Mouse (Mus musculus) intestine, embryonic 15.5 days (tissue): ENCODE measurements around the gene 9330159F19Rik. TPM values are rescaled to one million over a fixed set of nuclear protein-coding genes. Genes with fewer than 3 reads are reported as not detected.

Experiments used
- ATAC-seq: fragments of 200-750 bp; cut with Nextera tagmentation; 2 replicates; pipeline ENCODE4 v1.8.0; 2017; ENCODE audit warnings: moderate TSS enrichment, moderate library complexity
- H3K27ac ChIP-seq: fragments of 300-500 bp; sonication (generic); 2 replicates; pipeline ENCODE4 v1.5.1; 2015; ENCODE audit warnings: mild to moderate bottlenecking, inconsistent platforms
- H3K27me3 ChIP-seq: fragments of 300-500 bp; sonication (generic); replicated peaks from 2 replicates; pipeline ENCODE4 v1.6.1; 2015; ENCODE audit warnings: inconsistent platforms
- H3K36me3 ChIP-seq: fragments of 300-500 bp; sonication (generic); 2 replicates; pipeline ENCODE4 v1.6.1; 2015; ENCODE audit warnings: inconsistent platforms
- H3K4me1 ChIP-seq: fragments of 300-500 bp; sonication (generic); replicated peaks from 2 replicates; pipeline ENCODE4 v1.6.1; 2015; ENCODE audit warnings: inconsistent platforms
- H3K4me2 ChIP-seq: fragments of 300-500 bp; sonication (generic); replicated peaks from 2 replicates; pipeline ENCODE4 v1.6.1; 2015; ENCODE audit warnings: mild to moderate bottlenecking, inconsistent platforms
- H3K4me3 ChIP-seq: fragments of 300-500 bp; sonication (generic); replicated peaks from 2 replicates; pipeline ENCODE4 v1.5.1; 2015; ENCODE audit warnings: inconsistent platforms
- H3K9ac ChIP-seq: fragments of 300-500 bp; sonication (generic); 2 replicates; pipeline ENCODE4 v1.6.1; 2015; ENCODE audit warnings: inconsistent platforms
- H3K9me3 ChIP-seq: fragments of 300-500 bp; sonication (generic); 2 replicates; pipeline ENCODE4 v1.6.1; 2016; ENCODE audit warnings: inconsistent platforms
- WGBS: fragments of 180-500 bp; shearing (Covaris S2); methylation state at CpG from one replicate; pipeline ENCODE4 v1.1.7; 2015; 5-methylcytosine and 5-hydroxymethylcytosine counted together
- polyA plus RNA-seq: library from polyadenylated mRNA; unstranded; fragments of >200 nt; fragmentation: Nextera tagmentation; extraction: Ambion mirVana; gene quantifications from 2 replicates; pipeline ENCODE4 v1.2.1, GENCODE M21; 2015

Gene 9330159F19Rik
- polyA plus RNA-seq, result 1.0 and 1.3 TPM in 2 replicates

- Histone ChIP-seq H3K9me3 (no peaks in the 10 kb centered on the region), H3K4me2 (0 out of 2 replicates have a peak within 1 kb of the TSS, but pooled peaks have one; percentile 12), H3K4me3 (no peak within 1 kb of the TSS), H3K4me1 (no peaks in the 10 kb centered on the region), H3K36me3 (no peaks in the 10 kb centered on the region), H3K9ac (no peak within 1 kb of the TSS), H3K27ac (no peak within 1 kb of the TSS), H3K27me3 (no peaks in the 10 kb centered on the region)
- WGBS, result 9% methylated on average over 4 of the region's 4 CpGs
- peak; percentile 82; the same call in 1 of the 2 replicates for ATAC-seq
Observed at GRCm38 (mm10) chr10:29211453-29211852, at the start of gene 9330159F19Rik. Gene 9330159F19Rik (plus strand): TSS chr10:29211606.

DNA sequence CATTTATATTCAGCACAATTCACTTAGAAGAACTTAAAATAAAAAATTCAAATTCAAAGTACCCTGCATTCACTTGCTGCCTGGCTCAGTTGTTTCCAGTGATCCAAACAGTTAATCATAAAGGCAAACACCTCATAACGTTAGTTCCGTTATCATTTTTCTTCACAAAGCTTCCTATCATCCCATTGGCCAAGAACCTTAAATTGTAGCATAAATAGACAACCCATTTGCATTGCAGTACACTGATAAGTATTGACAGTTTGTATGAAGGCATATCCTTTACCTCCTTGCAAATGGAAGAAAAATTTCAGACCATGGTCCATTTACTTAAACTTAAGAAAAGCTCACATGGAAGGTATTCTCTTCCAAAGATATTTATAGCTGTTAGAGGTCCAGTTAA lies 49.7 kb upstream of the 9330159F19Rik start:
- Histone ChIP-seq H3K4me2 (no peak overlapping the region), H3K27me3 (no peaks in the 10 kb centered on the region), H3K9ac (no peak overlapping the region), H3K4me3 (no peak overlapping the region), H3K36me3 (no peaks in the 10 kb centered on the region), H3K4me1 (no peaks in the 10 kb centered on the region), H3K9me3 (no peaks in the 10 kb centered on the region), H3K27ac (no peak overlapping the region)
- 74% methylated on average over 2 of the region's 2 CpGs for WGBS
- no peak for ATAC-seq

- no peak overlapping the region for H3K9ac ChIP-seq
- H3K27me3 ChIP-seq, result no peaks in the 10 kb centered on the region
- 92% methylated on average over 2 of the region's 2 CpGs for WGBS
- no peak overlapping the region for H3K27ac ChIP-seq
- no peaks in the 10 kb centered on the region for H3K9me3 ChIP-seq
- H3K4me2 ChIP-seq, result no peak overlapping the region
- H3K4me3 ChIP-seq, result no peak overlapping the region
- no peaks in the 10 kb centered on the region for H3K36me3 ChIP-seq
- no peak for ATAC-seq
- H3K4me1 ChIP-seq, result no peaks in the 10 kb centered on the region
Observed at GRCm38 (mm10) chr10:29173778-29174177, 37.6 kb upstream of the 9330159F19Rik start.

DNA sequence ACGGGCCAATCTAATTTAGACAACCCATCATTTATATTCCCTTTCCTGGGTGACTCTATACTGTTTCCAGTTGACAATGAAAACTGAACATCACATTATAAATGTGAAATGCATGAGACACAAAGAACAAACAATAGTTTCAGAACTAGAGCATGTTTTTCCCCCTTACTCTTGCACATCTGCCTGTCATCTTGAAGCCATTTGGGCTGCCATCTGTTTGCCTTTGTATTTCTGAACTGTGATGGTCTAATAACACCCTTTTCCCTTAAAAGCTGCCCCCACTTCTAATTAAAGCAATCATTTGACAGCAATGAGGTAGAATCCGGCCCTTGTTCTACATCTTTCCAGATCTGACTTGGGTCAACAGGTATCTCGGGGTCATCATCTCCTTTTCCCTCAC lies 35.8 kb upstream of the 9330159F19Rik start:
- Histone ChIP-seq H3K4me3 (no peak overlapping the region), H3K4me1 (no peaks in the 10 kb centered on the region), H3K36me3 (no peaks in the 10 kb centered on the region), H3K4me2 (no peak overlapping the region), H3K27ac (no peak overlapping the region), H3K9me3 (no peaks in the 10 kb centered on the region), H3K27me3 (no peaks in the 10 kb centered on the region), H3K9ac (no peak overlapping the region)
- ATAC-seq, result no peak
- 83% methylated on average over 3 of the region's 3 CpGs for WGBS

DNA sequence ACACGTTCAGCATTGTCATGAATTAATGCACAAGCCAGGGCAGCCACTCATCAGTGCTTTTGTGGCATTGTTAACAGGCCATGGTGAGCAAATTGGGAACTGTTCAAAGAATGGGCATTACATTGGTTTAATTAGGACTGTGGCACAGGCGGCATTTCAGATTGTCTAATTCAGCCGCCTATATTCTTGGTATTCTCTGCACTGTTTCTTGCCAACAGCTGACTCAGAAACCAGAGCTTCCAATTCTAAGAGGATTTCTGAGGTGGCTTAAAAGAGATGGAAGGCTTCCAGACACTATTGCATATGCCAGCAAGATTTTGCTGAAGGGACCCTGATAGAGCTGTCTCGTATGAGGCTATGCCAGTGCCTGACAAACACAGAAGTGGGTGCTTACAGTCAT lies 34.5 kb upstream of the 9330159F19Rik start:
- 88% methylated on average over 4 of the region's 4 CpGs for WGBS
- no peaks in the 10 kb centered on the region for H3K4me1 ChIP-seq
- ATAC-seq, result no peak

GRCm38 (mm10) chr10:29178003-29178402 lies 33.4 kb upstream of the 9330159F19Rik start:
- Histone ChIP-seq H3K27me3 (no peaks in the 10 kb centered on the region), H3K36me3 (no peaks in the 10 kb centered on the region), H3K4me2 (no peak overlapping the region), H3K4me3 (no peak overlapping the region), H3K9ac (no peak overlapping the region), H3K9me3 (no peaks in the 10 kb centered on the region), H3K4me1 (no peaks in the 10 kb centered on the region), H3K27ac (no peak overlapping the region)
- ATAC-seq, result no peak
- 35% methylated on average over 2 of the region's 2 CpGs for WGBS

More for the DNA sequence above, 34.5 kb upstream of the 9330159F19Rik start:
- Histone ChIP-seq H3K27ac (no peak overlapping the region), H3K4me3 (no peak overlapping the region), H3K9ac (no peak overlapping the region), H3K4me2 (no peak overlapping the region), H3K9me3 (no peaks in the 10 kb centered on the region), H3K36me3 (no peaks in the 10 kb centered on the region), H3K27me3 (no peaks in the 10 kb centered on the region)

GRCm38 (mm10) chr10:29180210-29180609 lies 31.2 kb upstream of the 9330159F19Rik start:
- Histone ChIP-seq H3K36me3 (no peaks in the 10 kb centered on the region), H3K27me3 (no peaks in the 10 kb centered on the region), H3K9ac (no peak overlapping the region), H3K4me1 (no peaks in the 10 kb centered on the region), H3K4me3 (no peak overlapping the region), H3K4me2 (no peak overlapping the region), H3K27ac (no peak overlapping the region), H3K9me3 (no peaks in the 10 kb centered on the region)
- WGBS, result 87% methylated on average over 3 of the region's 3 CpGs
- no peak for ATAC-seq

DNA sequence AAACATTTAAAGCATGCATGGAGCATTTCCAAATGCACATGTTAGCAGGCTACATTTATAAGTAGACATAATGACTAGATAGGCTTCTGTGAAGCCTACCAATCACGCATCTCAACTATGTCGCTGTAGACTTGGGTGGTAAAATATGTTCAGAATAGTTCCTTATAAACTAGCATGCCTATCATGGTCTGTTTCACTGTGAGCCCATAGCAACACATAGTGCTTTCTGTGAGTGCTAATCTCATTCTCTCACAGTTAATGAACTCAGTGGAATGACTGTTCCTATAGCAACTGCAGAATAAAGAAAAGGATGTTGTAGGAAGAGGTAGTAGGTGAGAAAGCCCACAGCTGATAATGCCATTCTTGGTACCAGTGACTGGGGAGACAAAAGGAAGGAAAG lies 30.4 kb upstream of the 9330159F19Rik start:
- Histone ChIP-seq H3K4me1 (no peaks in the 10 kb centered on the region), H3K9me3 (no peaks in the 10 kb centered on the region), H3K9ac (no peak overlapping the region), H3K4me3 (no peak overlapping the region), H3K4me2 (no peak overlapping the region), H3K36me3 (no peaks in the 10 kb centered on the region), H3K27me3 (no peaks in the 10 kb centered on the region), H3K27ac (no peak overlapping the region)
- ATAC-seq, result no peak
- 90% methylated on average over 2 of the region's 2 CpGs for WGBS

GRCm38 (mm10) chr10:29193769-29194168 lies 17.6 kb upstream of the 9330159F19Rik start:
- Histone ChIP-seq H3K9ac (no peak overlapping the region), H3K36me3 (no peaks in the 10 kb centered on the region), H3K27ac (no peak overlapping the region), H3K4me1 (no peaks in the 10 kb centered on the region), H3K4me2 (no peak overlapping the region), H3K27me3 (no peaks in the 10 kb centered on the region), H3K9me3 (no peaks in the 10 kb centered on the region), H3K4me3 (no peak overlapping the region)
- ATAC-seq, result no peak

DNA sequence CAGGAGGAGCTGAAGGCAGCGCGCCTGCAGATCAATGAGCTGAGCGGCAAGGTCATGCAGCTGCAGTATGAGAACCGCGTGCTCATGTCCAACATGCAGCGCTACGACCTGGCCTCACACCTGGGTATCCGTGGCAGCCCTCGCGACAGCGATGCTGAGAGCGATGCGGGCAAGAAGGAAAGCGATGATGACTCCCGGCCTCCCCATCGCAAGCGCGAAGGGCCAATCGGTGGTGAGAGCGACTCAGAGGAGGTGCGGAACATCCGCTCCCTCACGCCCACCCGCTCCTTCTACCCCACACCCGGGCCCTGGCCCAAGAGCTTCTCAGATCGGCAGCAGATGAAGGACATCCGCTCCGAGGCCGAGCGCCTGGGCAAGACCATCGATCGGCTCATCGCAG lies 14.6 kb upstream of the 9330159F19Rik start:
- Histone ChIP-seq H3K27me3 (no peaks in the 10 kb centered on the region), H3K27ac (no peak overlapping the region), H3K36me3 (no peaks in the 10 kb centered on the region), H3K4me2 (no peak overlapping the region), H3K9ac (no peak overlapping the region), H3K4me1 (no peaks in the 10 kb centered on the region), H3K4me3 (no peak overlapping the region), H3K9me3 (no peaks in the 10 kb centered on the region)
- ATAC-seq, result no peak
- WGBS, result 95% methylated on average over 33 of the region's 33 CpGs

DNA sequence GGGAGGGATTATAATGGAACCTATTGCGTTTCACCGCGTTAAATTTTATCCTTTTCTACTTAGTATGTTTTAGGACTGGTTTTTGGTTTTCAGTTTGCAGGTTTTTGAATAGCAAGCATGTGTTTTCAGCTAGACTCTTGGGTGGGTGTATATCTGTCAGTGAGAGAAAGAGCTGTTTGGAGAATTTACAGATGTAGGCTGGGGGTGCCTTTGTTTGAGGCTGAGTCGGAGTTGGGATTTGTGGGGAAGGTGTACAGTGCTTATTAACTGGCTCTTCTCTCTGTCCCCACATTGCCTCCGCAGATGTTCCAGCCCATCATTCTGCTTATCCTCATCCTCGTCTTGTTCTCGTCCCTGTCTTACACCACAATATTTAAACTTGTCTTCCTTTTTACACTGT lies 12.8 kb upstream of the 9330159F19Rik start, which contains the start of gene Gm49353:
Gene Gm49353 (plus strand): TSS at position 313 of the 400 bp plus-strand sequence.
- ATAC-seq, result no peak
- Histone ChIP-seq H3K36me3 (no peaks in the 10 kb centered on the region), H3K4me2 (no peak within 1 kb of the TSS), H3K4me3 (no peak within 1 kb of the TSS), H3K9ac (no peak within 1 kb of the TSS), H3K4me1 (no peaks in the 10 kb centered on the region), H3K27me3 (no peaks in the 10 kb centered on the region), H3K9me3 (no peaks in the 10 kb centered on the region), H3K27ac (no peak within 1 kb of the TSS)
- 70% methylated on average over 7 of the region's 7 CpGs for WGBS

- Histone ChIP-seq H3K4me3 (no peak overlapping the region), H3K4me2 (no peak overlapping the region), H3K4me1 (no peaks in the 10 kb centered on the region), H3K27me3 (no peaks in the 10 kb centered on the region), H3K9me3 (no peaks in the 10 kb centered on the region), H3K27ac (no peak overlapping the region), H3K9ac (no peak overlapping the region), H3K36me3 (no peaks in the 10 kb centered on the region)
- WGBS, result 73% methylated on average over 3 of the region's 3 CpGs
- no peak for ATAC-seq
Observed at GRCm38 (mm10) chr10:29199835-29200234, 11.6 kb upstream of the 9330159F19Rik start.

GRCm38 (mm10) chr10:29200609-29201008 lies 10.8 kb upstream of the 9330159F19Rik start:
- no peak for ATAC-seq
- no peaks in the 10 kb centered on the region for H3K9me3 ChIP-seq
- no peak overlapping the region for H3K9ac ChIP-seq
- H3K4me2 ChIP-seq, result no peak overlapping the region
- H3K36me3 ChIP-seq, result no peaks in the 10 kb centered on the region
- no peak overlapping the region for H3K27ac ChIP-seq
- no peaks in the 10 kb centered on the region for H3K27me3 ChIP-seq
- no peak overlapping the region for H3K4me3 ChIP-seq
- 91% methylated on average over 1 of the region's 1 CpGs for WGBS
- no peaks in the 10 kb centered on the region for H3K4me1 ChIP-seq
